Mouse (Mus musculus) megakaryocyte, embryonic 14.5 days (primary cell): ENCODE results near the gene Abcb6.

ENCODE experiments used
- FLI1 ChIP-seq: IDR thresholded peaks from 2 replicates; pipeline ENCODE4 v1.6.1; 2012; ENCODE audit warnings: low read length, inconsistent platforms, mixed read lengths
- GATA1 ChIP-seq: IDR thresholded peaks from 3 replicates; pipeline ENCODE4 v1.6.1; 2012; ENCODE audit warnings: mixed read lengths, low read length, inconsistent platforms, borderline replicate concordance

DNA sequence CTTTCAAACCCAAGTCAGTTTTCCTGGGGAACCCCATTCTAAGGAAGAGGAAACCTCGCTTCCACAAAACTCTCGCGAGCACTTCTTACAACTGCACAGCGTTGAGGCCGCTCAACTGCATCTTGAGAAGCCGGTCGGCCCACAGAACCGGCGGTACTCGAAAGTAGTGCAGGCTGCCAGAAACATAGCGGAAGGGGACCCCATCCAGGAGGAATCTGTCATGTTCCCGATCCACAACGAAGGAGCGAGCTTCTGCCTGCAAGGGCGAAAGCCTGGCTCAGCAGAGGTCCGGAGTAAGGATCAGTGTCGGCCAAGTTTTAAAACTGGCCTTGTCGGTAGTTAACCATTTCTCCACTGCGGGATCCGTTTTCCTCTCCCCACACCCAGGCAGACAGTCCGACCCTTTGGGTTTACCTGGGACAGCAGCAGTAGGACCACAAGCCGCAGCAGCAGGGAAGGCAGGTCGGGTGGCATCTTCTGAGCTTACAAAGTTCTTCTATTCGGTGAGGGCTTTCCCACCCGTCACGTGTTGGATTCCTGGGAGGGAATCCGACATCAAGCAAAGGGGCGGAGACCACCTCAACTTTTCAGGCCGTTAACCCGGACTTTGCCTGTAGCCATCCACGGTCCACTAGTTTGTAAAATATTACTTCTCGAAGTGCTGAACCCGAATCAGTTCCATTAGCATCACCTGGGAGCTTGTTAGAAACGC, 28.9 kb upstream of the Abcb6 start:
- no peak for TF ChIP-seq GATA1
- TF ChIP-seq FLI1, result no peak
